Mouse (Mus musculus) kidney, postnatal 36 days (tissue): ENCODE results near the gene Cd248.
A peak's percentile ranks its signal among the peaks of the same experiment; 100 is the strongest.
"Not testable (repeated sequence)": the region's sequence is repeated elsewhere in the genome, so short reads cannot be mapped to it uniquely, and the experiment has no call there.

Experiments used
- DNase-seq, 2 experiments: peaks; one replicate each; pipeline ENCODE4 v3.0.0; 2021 to 2022; ENCODE audit warnings: mixed read lengths in 2 of 2

Cd248 gene

DNA sequence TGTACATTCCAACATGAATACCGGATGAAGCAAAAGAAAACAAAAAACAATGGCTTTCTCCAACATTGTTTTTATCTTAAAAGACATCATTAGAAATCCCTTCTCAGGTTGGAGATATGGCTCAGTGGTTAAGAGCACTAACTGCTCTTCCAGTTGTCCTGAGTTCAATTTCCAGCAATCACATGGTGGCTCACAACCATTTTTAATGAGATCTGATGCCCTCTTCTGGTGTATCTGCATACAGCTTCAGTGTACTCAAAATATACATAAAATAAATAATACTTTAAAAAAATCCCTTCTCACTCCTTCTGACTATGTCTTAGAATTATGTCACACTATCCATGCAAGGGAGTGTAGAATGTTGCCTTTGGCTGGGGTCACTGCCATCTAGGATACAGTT, 11.4 kb downstream of the Cd248 start:
- no peak for DNase-seq

DNA sequence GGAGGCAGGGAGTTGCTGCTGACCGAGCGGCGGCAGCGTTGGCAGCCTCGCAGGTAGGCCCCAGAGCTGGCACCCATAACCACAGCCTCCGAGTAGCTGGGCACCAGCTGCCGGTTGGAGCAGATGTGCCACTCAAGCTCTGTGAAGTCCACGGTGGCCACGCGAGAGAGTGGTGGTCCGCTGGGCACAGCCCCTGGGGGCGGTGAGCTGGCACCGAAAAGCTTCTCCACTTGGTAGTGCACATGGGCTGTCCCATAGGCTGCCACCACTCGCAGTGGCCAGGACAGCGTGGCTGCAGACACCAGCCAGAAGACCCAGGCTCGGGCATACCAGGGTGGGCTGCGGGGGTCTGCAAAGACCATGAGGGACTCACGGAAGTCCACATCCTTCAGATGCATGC, 14.1 kb downstream of the Cd248 start:
- DNase-seq: no peak

DNA sequence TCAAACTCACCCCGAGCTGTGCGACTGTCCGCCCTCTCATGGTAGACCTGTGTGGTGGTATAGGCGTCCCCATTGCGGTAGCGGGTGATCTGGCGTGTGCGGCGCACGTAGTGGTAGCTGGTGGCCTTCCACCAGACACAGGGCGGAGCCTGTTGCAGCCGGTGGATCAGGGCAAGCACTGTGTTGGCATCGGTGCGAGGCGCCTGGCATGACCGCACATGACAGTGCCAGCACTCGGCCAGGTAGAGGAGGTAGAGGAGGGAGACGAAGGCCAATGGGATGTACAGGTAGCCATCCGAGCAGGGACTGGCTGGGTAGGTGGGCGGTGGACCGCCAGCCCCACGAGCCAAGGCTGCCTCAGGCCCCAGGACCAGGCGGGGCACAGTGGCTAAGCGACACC, 14.7 kb downstream of the Cd248 start:
- DNase-seq: no peak

DNA sequence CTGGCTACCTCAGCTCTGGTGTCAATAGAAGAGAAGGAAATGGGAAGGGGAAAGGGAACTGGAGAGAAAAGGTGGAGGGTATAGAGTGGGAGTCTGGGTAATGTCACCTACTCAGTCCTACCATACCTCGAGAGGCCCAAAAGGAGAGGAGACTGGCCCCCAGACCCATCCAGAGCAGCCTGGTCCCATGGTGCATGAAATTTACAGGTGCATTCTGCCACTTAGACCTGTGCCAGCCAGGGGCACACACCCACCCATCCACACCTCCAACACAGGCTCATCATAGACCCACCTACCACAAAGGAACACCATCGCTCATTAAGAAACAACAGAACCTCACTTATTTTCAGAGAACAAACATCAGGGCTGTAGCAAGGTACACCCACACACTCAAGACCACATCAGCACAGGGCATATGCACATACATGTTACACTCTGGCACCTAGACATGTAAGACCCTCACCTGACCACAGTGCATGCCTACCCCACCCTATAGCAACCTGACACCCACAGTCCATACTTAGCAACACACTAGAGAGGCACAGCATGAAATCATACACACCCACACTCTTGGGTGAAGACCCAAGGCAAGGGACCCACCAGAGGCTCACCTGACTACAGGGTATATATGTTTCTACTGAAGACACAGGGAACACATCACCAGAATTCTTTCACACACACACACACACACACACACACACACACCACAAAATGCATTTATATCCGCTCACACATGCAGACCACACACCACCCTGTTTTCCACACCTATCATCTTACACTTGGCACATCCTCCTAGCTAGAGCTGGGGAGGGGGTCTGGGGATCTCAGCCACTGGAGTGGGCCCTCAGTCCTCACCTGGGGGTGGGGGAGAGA, 16.3 kb downstream of the Cd248 start:
- no peak for DNase-seq

DNA sequence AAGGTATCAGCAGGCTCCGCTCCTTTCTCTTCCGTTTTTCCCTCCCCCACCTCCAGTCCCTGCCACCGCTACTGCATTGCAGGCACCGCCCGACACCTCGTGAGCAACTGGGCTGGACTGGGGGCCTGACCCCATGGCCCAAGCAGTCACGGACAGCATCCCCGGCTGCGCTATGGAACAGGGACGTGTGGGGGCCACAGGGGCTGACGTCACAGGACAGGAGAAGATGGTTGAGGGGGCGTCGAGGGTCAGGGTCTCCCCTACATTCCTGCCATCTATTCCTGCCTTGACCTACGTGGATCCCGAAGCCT, 16.9 kb downstream of the Cd248 start:
- no peak for DNase-seq

DNA sequence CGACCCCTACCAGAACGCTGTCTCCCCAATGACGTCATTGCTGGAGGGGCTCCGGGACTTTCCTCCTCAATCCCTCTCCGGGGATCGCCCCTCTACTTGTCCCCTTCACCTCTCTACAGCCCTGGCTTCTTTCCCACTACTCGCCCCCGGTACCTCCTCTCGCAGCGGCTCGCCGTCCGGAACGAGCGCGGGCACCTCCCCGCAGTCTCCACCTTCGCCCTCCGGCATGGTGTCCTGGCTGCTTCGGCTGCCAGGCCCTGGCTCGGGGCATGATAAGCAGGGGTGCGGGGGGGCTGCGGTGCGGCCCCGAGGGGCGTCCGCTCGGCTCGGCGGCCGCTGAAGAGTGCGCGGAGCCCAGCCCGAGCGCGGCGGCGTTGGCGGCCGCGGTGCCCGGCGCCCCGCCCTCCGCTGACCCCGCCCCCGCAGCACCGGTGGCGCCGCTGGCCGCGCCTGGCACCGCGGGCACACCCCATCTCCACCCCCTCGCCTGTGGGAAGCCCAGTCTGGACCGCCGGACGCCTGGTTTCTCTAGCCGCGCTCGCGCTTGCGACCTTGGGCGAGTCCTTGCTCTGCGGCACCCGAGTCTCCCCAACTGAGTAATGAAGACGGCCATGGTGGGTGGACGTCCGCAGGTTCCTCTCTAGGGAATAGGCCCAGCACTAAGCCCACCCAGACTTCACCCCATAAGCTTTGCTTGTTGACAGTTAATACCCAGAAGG, 17.4 kb downstream of the Cd248 start, which contains the start of gene Tmem151a:
Tmem151a (minus strand) TSS at position 387 of the 719 bp plus-strand sequence.
- DNase-seq: peak; percentile 56 to 80

DNA sequence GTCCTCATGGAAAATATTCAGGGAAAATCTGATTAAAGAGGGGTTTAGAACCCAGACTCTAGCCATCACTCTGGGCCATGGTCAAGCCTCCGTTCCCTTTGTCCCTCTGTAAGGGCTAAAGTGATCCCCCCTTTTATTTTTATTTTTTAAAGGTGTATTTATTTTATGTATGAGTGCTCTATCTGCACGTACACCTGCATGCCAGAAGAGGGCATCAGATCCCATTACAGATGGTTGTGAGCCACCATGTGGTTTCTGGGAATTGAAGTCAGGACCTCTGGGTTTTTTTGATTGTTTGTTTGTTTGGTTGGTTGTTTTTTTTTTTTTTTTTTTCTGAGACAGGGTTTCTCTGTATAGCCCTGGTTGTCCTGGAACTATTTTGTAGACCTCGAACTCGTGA, 18.7 kb downstream of the Cd248 start:
- DNase-seq: not testable (repeated sequence)

DNA sequence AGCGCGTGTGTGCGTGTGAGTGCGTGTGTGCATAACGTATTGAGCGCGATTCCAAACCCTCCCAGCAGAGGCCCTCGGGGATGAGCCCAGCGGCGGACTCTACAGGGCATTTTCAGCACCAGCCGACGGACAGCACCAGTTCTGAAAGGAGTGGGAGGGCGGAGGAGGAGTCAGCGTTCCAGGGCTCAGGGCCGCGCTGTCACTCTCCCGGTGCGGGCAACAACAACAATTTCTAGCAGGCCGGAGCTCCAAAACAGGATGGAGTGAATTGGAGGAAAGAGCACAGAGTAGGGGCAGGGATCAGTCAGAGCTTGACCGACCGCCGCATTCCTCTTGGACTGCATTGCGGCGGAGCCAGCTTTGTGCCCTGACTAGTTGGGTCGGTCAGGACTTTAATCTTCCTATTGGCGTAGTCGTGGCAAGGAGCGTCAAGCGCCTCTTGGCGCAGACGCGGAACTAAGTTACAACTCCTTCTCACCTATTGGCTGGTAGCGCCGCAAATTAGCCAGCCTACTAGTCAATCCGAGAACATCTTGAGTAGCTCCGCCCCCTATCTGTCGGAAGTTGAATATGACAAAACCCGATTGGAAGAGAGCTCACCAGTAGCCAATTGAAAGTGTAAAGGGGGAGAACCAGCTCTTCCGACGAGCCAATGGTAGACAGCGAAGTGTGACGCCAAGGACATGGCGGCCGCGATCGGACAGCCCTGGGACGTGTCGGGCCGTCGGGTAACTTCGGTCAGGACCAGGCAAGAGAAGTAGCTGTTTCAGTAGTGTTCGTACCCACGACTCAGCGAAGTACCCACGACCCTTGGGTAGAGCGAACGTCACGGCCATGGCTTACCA, 20.2 kb downstream of the Cd248 start, which contains the start of gene Yif1a:
Yif1a (plus strand) TSS at position 655 of the 845 bp plus-strand sequence.
- peak; percentile 98 to 100 for DNase-seq

DNA sequence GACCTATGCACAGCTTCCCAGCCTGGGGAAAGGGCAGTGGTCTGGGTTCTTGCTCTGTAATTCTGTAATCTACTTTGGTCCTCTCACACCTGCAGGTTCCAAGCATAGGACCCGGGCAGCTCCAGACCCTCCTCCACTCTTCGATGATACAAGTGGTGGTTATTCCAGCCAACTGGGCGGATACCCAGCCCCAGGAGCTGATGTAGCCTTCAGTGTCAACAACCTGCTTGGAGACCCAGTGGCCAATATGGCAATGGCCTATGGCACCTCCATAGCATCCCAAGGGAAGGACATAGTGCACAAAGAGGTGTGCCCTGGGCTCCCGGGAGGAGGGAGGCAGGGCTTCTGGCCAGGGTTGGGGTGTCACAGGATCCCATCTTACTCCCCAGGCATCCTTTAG, 21.4 kb downstream of the Cd248 start:
- DNase-seq: no peak

DNA sequence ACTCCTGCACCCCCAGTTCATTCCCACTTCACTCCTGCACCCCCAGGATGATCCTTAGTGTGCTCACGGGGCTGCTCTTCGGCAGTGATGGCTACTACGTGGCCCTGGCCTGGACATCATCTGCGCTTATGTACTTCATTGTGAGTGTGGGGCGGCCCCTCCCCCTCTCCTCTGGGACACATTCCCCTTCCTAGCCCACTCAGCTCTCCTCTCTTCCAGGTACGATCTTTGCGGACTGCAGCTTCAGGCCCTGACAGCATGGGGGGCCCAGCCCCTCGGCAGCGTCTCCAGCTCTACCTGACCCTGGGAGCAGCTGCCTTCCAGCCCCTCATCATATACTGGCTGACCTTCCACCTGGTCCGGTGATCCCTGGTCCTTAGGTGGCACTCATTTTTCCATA, 24.2 kb downstream of the Cd248 start:
- no peak for DNase-seq

DNA sequence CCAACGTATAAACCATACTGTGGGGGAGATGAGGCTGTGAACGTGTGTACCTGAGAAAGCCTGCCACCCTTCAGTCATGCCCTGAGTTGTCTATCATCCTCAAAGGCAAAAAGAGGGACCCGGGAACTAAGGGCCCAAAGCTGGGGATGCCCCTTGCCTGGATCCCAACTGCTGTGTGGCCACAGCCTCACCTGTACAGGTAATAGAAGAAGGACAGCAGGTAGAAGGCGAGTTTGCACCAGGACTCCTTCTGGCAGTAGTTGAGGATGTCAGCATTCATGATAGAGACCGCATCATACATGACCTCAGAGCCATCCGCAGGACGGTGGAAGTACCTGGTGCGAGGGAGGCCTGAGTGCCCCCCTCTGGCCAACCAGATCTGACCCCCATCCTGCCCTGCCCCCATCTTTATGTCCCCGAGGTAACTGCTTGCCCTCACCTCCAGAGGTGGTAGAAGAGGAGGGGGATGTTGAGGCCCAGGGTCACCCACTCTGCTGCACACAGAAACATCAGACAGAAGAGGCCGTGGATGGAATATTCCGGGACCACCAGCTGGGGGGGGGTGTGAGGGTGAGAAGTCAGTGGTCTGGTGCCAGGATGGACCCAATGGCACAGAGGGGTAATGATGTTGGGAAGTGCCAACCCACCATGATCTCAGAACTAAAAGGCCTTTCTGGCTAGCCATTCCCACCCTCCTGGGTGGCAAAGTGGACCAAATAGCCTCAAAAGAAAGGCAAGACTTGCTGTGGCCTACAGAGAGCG, 25.8 kb downstream of the Cd248 start:
- no peak for DNase-seq

DNA sequence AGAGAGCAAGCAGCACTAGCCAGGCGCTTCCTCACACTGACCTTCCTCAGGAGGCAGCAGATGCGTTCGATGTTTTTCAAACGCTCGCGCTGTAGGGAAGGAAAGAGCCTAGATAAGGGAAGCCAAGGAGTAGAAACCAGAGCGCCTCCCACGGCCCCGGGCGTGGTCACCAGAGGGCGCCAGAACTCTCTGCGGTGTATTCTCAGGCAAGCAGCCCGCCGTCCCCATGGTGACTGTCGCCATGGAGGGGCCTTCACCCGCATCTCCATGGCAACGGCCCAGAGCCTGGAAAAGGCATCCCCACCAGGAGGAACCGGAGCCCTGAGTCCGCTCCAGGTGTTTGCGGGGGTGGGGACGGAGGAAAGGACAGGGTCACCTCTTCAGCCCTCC, 26.4 kb downstream of the Cd248 start:
- DNase-seq: peak; percentile 93 to 98

DNA sequence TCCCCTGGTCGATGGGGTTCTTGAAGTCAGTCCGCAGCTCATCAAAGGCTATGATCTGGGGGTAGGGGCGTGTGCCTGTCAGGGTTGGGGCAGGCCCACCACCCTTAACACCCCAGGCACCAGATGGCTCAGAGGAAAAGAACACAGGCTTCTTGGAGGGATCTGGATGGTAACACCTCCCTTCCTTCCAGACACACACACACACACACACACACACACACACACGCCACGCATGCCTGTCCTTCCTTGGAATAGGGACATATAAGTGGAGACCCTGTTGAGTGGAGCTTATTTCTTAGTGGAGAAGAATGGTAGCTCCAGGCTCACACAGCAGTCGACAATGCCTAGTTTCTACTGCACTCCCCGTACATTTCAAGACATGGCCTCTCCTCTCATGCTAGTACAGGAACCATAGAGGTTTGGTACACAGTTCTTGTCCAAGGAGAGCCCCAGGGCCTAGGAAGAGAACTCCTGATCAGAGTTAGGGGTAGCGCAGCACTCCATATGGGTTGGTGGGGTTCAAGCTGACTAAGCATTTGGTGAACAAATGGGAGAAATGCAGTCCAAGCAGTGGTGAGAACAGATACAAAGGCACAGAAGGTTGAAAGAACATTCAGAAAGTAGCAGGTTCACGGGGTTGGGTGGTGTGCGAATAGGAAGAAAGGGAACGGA, 27.0 kb downstream of the Cd248 start:
- DNase-seq: no peak

DNA sequence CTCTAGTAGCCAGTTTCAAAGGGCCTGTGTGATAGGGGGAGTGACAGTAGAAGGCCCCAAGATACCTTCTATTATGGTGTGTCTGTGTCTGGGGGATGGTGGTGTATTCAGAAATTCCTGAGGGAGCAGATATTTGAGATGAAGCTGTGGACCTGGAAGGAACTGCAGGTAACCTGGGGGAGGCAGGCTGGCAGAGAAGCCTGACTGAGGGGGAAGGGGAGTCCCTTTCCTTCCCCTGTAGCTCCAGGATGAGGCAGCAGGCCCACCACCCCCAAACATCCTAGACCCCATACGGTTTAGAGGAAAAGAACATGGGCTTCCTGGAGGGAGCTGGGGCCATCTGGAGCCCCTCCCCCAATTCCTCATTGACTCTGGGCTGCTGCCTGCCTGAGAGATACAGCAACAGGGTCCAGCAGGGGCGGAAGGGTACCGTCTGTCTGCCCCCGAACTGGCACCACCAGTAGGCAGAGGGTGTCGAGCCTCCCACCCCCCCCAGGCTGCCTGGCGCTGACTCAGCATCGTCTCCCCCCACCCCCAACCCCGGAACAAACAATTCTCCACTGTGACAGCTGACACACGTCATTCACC, 28.1 kb downstream of the Cd248 start:
- DNase-seq: no peak

DNA sequence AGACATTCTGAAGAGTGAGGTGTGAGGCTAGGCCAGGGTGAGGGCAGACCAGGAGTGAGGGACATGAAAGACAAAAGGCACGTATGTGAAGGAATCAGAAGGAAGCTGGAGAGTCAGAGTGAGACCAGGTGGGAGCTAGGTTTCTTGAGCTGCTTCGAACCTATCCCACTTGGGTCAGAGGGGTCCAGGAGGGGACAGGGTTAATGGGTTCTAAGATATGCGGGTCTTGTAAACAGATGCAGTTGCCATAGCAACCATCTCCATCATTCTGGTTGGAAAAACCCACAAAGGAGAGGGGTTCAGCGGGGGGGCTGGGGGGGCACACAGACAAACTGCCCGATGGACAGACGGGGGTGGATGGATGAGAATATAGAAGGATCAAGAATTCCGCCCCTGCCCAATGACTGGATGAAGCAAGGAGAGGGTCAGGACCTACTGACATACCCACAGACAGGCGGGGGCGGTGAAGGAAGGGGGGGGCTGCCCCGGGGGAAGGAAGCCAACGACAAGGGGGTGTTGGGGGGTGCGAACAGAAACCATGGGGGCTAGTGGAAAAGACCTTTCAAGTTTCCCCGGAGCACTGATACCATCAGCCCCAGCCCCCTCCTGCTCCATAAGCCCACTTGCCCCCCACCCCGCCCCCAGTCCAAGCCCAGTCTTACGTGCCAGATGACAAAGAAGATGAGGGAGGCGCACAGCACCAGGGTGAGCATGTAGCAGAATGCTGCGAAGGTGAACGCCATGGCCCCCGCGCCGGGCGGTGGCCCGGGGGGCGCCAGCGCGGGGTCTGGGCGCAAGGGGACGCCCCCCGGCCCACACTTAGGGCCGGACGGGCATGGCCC, 29.9 kb downstream of the Cd248 start:
- DNase-seq: no peak

DNA sequence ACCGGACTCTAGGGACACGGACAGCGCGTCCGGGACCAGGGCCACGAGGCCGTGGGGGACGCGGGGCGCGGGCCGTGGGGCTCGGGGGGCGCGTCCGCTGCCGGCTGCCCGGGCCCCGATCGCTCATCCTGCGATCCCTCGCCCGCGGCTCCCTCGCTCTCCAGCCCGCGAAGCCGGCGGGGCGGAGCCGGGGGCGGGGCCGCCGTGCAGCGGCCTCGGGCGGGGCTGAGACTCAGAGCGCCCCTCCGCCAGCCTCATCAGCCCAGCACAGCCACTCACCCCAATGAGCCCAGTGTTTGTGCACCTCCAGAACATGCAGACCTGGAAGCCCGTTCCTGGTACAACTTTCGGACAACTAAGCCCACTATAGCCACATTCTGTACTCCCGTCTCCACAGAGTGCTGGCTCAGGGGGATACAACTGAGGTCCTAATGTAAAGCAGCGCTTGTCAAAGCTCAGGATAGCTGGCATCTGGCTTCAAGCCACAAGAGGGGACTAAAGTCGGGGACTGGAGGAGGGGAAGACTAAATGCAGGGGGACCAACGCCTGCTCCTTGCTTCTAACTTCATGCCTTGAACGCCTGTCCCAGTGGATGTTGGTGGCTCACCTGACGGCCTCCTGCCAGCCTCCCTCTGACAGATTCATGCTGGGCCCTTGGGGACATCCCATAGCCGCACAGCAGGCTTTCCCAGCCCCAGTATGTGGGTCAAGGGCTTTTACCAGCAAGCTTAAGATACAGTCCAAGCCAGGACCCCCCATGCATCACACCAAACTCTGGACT, 30.7 kb downstream of the Cd248 start, which contains the start of gene Cnih2:
Cnih2 (minus strand) TSS at position 159 of the 781 bp plus-strand sequence.
- peak; percentile 35 to 82 for DNase-seq

DNA sequence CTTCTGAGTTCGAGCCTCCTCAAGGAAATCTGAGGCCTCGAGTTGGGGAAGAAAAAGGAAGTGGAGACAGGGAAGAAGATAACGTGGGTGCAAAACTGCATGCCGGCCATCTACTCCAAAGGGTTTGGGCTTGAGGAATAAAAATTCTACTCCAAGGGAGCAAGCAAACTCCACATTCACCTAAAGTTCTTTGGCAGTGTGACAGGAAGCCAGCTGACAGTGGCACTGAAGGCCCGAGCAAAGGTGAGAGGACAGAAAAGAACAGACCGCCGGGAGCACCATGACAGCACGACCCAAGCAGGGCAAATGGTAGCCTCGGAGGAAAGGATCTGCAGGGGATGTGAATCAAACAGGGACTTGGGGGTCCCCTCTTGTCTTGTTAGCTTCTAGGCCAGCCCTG, 38.2 kb downstream of the Cd248 start:
- peak; percentile 69 to 71 for DNase-seq

DNA sequence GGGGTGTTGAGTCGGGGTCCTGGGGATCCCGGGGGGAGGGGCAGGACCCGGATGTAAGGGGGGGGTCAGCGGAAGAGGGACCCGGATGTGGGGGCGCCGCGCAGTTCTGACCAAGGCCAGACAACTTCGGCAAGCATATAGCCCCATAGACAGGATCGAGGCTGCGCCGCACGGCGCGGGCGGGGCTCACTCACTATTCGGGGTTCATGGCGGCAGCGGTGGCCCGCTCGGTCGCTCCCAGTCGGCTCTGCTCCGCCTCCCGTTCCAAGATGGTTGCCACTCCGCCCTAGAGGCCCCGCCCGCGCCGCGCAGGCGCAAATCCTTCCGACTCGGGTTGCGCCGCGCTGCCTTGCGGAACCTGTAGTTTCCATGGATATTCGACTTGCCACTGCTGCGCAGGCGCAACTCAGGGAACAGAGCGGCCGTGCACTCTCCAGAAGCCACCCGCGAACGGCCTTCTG, 38.9 kb downstream of the Cd248 start, which contains the start of gene Rab1b:
Rab1b (minus strand) TSS at position 342 of the 461 bp plus-strand sequence.
- peak; percentile 98 to 99 for DNase-seq

DNA sequence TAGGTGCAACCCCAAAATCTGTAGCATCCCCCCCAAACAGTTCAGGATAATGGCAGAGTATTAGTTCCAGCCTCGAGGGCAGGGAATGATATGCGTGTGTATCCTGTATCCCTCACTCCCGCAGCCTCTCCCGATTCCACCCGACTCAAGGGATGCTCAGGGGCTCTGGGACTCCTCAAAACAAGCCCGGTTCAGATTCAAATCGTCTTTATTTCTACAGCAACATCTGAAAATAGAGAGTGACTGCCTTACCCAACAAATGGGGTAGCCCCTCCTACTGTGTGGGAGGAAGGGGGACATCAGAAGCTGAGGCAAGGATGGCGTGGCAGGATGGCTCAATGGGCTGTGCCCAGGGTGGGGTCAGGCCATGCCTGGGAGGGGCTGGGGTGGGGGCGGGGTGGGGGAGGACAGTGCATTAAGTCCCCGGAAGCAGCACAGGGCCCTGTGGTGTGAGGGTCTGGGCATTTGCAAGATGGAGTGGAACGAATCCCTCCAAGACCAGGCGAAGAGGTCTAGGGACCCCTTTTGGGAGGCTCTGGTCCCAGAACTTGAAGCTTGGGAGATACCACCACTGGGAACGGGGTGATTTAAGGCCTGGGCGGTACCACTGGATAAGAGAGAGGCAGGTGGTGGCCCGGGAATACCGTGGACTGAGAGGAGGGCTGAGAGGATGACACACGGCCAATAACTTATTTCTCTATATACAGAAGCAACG, 39.8 kb downstream of the Cd248 start:
- DNase-seq: no peak
